Mouse (Mus musculus): ENCODE results near the gene Rhox2e.
"Not testable (repeated sequence)": the region's sequence is repeated elsewhere in the genome, so short reads cannot be mapped to it uniquely, and the experiment has no call there.

Gene Rhox2e

DNA sequence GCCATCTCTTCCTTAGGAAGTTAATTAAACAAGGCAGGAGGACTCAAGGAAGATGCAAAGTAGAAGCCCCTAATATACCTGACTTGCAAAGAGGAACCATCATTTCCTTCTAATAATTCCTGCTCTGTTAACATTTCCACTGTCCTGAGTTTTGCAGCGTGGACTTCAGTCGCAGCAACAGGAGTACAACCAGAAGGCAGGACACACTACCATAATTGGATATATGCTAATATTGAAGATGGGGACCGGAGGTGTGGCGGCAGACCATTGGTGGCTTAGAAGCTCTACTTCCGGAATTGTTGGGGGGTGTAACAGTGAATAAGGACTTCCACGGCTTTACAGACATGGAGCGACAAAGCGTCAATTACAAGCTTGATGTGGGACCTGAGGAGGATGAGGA is at the start of gene Rhox2e:
Rhox2e (plus strand) TSS at position 301 of the 400 bp plus-strand sequence.
- DNase-seq (ENCODE audit: low read depth, low spot score), result not testable (repeated sequence)

DNA sequence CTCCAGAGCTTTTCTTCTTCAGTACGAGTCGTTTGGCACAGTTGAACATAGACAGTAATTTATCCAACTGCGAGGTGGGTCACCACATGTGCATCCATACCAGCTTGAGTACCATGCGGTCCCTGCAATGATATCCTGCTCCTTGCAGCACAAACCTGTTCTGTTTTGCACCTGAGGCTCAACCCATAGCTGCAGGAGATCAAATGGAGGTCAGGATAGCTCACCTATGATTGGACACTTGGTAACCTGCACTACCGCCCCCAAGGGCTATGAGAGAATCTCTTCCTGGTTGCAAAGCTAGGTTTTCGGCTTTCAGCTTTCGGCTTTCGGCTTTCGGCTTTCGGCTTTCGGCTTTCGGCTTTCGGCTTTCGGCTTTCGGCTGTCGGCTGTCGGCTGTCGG is 16.2 kb upstream of the Rhox2e start, which contains the start of gene Rhox4d:
Rhox4d (plus strand) TSS at position 301 of the 400 bp plus-strand sequence.
- not testable (repeated sequence) for DNase-seq (ENCODE audit: low read depth, low spot score)

DNA sequence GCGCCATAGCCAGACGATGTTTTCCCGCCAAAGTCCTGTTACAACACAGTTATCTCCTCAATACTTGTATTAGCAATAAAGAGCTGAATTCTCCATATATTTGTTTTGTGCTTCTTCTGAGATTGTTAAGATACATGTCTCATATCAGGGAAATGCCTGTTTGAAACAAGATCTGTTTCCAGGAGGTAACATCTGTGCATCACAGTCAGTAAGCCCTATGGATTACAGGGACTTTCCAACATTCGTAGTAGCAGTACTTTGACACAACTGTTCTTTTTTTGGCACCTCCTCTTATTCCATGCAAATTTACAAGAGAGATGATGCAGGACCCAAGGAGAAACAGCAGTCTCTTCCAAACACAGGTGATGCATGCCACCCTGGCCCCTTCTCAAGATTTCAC is 11.5 kb downstream of the Rhox2e start, which contains the start of gene Rhox3e:
Rhox3e (plus strand) TSS at position 301 of the 400 bp plus-strand sequence.
- not testable (repeated sequence) for DNase-seq (ENCODE audit: low read depth, low spot score)

DNA sequence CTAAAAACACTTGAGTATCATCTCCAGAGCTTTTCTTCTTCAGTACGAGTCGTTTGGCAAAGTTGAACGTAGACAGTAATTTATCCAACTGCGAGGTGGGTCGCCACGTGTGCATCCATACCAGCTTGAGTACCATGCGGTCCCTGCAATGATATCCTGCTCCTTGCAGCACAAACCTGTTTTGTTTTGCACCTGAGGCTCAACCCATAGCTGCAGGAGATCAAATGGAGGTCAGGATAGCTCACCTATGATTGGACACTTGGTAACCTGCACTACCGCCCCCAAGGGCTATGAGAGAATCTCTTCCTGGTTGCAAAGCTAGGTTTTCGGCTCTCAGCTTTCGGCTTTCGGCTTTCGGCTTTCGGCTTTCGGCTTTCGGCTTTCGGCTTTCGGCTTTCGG is 26.9 kb downstream of the Rhox2e start, which contains the start of gene Rhox4e:
Rhox4e (plus strand) TSS at position 301 of the 400 bp plus-strand sequence.
- not testable (repeated sequence) for DNase-seq (ENCODE audit: low read depth, low spot score)

DNA sequence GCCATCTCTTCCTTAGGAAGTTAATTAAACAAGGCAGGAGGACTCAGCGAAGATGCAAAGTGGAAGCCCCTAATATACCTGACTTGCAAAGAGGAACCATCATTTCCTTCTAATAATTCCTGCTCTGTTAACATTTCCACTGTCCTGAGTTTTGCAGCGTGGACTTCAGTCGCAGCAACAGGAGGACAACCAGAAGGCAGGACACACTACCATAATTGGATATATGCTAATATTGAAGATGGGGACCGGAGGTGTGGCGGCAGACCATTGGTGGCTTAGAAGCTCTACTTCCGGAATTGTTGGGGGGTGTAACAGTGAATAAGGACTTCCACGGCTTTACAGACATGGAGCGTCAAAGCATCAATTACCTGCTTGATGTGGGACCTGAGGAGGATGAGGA is 40.9 kb downstream of the Rhox2e start, which contains the start of gene Rhox2f:
Rhox2f (plus strand) TSS at position 301 of the 400 bp plus-strand sequence.
- DNase-seq (ENCODE audit: low read depth, low spot score), result not testable (repeated sequence)

- DNase-seq (ENCODE audit: low read depth, low spot score), result not testable (repeated sequence)
These were observed 42.4 kb downstream of the Rhox2e start for GRCm38 (mm10) chrX:37572638-37573037.

GRCm38 (mm10) chrX:37580692-37581091 is 50.4 kb downstream of the Rhox2e start, which contains the start of gene Rhox3f:
Gene Rhox3f, plus strand, starts transcription at chrX:37580992.
- DNase-seq (ENCODE audit: low read depth, low spot score), result not testable (repeated sequence)
